Mouse (Mus musculus): Measurements from ENCODE around the gene Ncoa3.

Gene Ncoa3

DNA sequence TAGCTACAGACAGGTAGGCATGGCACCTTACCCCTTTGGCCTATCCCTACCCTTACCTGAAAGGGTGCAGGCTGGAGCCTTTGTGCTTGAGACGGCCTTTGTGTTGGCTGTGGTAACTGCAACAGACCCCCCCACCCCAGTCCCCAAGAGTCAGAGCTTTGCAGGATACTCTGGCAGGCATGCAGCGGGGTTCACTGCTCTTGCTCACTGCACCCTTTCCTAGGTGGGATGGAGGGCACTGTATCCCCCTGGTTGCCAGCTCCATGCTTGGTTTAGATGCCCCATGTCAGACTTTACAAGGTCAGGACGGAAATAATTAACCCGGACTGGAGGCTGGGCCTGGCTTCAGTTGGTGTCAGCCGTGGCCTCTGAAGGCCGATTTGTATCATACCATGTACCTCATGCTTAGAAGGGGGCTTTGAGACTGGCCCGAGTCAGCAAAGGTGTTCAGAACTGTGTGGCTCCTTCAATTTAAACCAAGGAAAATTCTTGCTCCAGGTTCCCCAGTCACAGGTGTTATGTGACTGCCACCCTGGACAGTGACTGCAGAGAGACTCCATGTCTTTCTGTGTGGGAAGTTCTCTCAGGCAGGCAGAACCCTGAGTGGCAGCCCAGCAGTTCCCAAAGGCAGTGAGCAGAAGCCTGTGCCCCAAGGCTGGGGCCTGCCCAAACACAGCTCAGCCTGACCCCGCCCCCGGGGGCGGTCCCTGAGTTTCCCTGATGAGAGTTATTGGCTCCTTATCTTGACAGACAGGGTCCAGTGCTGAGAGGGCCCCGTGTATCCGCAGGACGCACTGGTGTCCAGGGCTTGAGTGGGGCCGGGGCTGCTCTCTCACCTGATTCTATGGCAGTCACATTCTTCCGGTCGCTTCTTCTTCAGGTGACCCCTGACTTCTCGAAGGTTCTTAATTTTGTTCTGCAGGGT, 87.8 kb downstream of the Ncoa3 start:
- peak; percentile 47 to 52 for DNase-seq

DNA sequence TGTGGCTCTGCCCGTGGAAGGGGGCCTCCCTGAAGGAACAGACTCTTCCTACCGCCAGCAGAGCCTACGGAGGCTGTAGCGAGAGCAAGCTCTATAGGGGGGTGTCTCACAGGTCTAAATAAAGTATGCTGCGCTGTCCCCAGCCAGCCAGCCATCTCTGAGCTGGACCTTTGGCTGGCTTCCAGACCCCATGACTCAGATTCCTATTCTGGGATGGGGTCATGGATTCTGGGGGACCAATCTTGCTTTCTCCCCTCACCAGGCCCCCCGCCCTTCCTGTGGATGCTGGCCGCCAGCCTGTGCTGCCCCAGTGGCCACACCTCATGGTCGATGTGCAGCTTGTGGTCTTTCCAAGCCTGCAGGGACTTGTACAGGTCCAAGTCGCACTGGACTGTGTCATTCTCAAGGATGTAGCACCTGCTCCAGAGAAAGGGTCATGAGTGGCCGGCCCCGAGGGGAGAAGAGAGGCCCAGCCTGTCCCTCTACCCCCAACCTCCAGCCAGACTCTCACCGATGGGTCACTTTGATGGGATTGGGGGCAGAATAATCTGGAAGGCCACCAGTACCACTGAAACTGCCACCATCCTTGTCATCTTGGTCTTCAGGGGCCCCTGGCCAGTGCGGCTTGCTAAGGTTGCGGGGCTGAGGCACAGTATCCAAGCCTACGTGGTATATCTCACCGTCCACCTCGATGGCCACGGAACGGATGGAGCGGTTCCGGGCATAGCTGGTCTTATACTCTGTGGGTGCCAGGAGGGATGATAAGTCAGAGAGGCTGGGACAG, 88.7 kb downstream of the Ncoa3 start:
- DNase-seq = peak; percentile 48 to 52

DNA sequence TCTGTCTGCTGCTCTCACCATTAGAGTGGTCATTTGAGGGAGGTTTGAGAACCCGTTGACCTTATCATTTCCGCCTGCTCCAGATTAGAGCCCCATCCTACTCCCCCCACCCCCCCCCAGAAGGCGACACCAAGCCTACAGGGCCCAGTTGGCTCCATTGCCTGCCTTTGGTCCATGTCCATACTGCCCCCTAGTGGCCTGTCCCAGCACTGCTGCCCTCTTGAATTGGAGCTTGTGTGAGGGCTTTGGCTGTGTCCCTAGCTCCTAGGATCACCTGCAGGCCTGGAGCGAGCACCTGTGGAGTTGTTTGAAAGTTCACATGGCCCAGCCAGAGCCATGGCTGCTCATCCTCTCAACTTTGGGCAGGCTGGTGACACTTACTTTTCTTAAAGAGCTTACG, 89.8 kb downstream of the Ncoa3 start:
- peak; percentile 72 to 81 for DNase-seq

DNA sequence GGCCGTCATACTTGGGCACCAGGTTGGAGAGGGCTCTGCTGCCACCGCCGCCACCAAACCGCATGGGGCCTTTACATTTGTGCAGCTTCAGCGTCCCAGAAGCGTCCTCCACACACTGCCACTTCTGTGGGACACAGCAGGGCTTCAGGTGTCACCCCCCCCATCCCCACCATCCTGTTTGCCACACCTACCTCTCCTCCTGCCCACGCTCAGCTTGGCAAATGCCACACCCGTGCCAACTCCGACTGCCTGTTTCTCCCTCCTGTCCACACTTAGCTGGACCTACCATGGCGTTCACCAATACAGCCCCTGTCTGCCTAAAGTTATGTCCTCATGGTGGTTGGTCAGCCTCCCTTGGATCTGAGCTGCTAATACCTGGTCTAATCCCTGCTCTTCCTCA, 90.2 kb downstream of the Ncoa3 start:
- peak in 1 of 2 experiments; percentile 26 for DNase-seq

DNA sequence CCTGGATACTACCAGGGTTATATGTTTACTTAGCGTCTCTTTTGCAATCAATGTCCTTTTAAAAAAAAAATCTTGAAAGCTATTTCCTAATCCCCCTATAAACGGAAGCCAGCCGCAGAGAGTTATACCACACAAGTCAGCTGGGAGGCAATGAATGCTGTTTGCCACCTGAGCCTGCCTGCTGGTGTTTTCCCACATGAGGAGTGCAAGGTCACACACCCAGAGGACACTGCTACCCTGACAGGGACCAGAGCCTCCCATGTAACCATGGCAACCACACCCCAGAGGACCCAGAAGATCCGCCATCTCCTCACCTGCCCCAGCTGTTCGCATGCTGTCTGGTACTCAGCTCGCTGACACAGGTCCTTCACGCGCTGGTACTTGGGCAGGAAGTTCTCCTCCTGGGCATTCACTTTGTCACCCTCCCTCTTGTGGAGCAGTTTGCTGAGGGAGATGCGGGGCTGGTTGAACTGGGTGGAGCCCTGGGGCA, 91.2 kb downstream of the Ncoa3 start:
- peak; percentile 58 to 71 for DNase-seq

DNA sequence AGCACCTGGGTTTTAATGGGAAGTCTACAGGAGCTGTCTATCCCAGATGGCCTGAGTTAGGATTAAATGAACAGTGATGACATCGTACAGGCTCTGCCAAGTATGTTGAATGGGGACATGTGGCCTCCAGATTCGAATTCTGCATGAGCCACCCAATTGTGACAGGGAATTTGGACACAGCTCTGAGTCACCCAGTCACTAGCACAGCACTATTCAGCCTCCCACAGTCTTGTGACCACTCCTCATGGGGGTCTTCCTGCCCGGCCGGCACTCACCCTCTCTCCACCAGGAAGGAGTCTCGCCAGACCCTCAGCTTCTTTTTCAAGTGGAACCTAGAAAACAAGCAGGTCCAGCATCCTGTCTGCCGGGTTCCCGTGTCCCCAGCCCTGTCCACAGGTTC, 91.7 kb downstream of the Ncoa3 start:
- no peak for DNase-seq

DNA sequence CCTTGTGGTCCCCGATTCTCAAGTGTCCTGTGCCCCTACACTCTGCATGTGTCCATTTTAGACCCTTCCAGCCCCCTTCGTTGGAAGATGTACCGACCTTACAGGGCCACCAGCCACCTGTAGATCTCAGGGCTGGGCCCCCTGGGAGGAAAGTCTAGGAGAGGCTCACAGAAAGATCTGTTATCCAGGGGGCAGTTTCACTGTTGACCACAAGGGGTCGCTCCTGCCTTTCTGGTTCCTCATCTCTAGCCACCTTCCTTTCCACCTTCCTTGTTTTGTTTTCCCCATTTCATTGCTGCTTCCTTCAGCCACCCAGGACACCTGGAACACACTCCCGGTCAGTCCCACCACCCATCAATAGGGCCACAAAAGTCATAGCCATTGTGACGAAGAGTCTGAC, 92.5 kb downstream of the Ncoa3 start:
- peak; percentile 57 for DNase-seq

DNA sequence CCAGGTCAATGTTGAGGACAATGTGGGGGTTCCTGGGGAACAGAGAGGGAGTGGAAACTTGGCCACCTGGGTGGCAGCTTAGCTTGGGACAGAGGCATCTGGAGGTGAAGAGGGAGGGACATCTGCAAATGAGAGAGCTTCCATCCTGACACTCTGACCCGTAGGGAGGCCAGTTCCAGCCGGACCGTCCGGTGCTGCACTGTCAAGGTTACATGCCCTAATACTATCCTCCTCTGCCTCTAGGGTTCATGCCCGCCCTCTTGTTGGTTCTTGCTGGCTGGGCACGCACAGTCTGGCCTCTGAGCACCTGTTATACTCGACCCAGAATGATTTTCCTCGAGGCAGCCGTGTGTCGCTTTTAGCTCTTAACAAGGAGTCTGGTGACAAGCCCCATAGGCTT, 93.3 kb downstream of the Ncoa3 start:
- no peak for DNase-seq

DNA sequence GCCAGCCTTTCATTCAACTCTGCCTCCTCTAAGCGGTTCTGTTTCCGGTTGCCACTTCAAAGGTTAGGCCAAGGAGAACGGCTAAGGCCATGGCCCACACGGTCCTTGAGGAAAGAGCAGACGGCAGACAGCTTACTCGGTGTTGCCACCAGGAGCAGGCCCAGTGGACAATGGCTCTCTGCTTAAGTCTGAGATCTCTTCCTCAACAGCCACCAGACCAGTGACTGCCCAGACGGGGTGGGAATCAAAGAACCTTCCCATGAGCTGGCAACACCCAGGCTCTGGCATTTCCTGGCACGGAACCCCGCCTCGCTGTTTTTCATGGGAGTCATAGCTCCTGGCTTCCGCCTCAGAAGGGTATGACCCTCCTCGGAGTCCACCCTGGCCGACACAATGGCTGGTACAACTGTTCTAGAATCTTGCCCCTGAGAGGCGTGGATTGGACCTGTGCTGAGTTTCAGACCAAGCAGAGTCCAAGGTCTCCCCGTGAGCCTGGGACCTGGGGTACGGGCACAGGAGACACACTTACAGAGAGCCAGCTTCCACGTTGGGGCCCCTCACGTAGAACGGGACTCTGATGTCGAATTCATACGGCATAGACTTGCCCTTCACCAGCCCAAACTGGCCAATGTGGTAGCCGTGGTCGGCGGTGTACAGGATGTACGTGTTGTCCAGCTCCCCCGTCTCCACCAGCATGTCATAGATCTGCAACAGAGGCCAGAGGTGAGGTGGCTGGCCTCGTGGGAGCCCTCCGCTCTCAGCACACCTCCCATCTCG, 94.2 kb downstream of the Ncoa3 start:
- peak in 1 of 2 experiments; percentile 33 for DNase-seq

DNA sequence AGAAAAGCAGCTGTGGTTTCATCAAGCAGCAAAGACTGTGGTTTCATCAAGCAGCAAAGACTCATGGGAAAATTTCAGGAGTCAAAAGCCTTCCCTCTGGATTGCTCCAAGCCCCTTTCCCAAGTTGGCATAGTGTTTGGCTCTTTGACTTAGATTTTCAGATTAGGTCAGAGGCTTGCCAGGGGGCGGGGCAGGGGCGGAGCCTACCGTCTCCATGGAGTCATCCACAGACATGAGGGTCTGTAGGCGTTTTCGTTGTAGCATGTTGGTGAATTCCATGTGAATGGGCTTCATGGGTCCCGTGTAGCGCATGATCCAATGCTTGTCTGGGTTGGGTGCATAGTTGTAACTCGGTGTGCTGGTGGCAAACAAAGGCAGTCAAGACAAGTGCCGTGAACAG, 96.6 kb downstream of the Ncoa3 start:
- DNase-seq = no peak

DNA sequence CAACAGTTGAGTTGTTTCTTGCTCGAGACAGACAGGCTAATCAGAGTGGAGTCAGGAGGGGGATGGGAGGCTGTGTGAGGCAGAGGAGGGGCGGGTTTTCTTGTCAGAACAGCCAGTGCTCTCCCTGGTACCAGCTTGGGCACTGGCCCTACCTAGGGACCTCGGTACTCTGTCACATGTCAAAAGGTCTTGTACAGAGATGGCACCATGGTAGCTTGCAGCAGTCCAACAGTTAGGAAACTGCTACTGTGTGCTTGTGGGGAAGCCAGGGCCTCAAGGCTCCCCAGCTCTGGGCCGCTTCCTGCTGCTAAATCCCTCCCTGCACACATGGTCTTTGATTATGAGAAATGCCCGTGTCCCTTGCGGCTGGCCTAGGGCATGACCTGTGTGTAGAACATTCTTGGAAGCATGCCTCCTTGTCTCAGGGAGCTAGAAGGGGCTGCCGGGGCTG, 97.7 kb downstream of the Ncoa3 start:
- no peak for DNase-seq

DNA sequence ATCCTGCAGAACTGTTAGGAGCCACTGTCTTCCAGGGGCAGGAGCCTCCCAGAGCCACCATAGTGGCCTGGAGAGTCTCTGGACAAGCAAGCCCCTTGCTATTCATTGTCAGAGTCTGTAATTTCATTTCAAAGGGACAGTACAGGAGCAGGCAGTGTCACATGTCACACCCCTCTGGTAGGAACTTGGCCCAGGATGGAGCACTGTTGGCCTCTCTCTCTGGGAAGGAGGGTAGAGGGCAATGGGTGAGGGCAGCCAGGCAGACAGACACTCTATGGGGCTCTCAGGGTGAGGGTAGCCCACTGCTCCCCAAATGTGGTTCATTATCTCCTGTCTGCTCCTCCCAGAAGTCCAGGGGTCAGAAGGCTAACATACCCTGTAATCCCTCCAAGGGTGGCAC, 99.2 kb downstream of the Ncoa3 start:
- no peak for DNase-seq

DNA sequence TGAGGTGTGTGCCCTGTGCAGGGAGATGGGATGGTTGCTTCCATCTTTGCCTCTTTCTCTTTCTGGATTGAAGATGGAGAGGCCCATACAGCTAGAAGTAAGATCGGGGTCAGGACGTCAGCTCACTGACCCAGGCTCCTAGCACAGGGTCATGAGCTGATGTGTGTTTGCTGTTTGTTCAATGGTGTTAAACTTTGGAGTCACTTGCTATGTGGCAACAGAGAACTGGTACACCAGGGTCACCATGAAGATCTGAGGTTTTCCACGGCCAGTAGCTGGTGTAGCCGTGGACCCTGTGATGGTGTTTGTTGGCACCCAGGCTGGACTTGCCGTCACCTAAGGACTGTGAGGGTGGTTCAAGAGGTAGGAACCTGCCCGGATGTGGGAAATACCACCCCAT, 100.0 kb downstream of the Ncoa3 start:
- DNase-seq = no peak

DNA sequence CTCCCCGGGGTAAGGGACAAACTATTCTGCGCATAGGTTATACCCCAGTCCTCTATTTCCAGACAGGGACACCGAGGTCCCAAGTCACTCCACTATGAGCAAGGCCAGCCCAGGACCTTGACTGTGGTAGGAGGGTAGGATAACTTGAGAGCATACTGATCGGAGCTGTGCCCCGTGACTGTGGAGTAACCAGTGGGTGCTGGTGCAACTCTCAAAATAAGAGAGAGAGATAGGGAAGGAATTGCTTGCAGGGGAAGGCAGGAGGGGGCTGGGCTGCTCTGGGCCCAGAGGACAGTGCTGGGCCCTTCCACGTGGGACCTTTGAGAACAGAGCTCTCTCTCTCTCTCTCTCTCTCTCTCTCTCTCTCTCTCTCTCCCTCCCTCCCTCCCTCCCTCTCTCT, 103.9 kb downstream of the Ncoa3 start:
- no peak for DNase-seq

DNA sequence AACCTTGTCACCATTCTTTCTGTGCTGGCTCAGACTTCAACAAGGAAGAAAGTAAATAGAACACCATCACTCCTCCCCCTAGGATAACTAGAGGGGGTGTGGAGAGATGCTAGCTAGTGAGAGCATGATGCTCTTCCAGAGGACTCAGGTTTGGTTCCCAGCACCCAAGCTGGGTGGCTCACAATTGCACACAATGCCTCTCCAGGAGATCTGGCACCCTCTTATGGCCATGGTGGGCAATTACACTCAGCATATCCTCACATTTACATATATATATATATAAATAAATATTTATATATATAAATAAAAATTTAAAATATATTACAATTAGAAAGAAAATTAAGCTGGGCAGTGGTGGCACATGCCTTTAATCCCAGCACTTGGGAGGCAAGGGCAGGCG, 104.4 kb downstream of the Ncoa3 start:
- no peak for DNase-seq

DNA sequence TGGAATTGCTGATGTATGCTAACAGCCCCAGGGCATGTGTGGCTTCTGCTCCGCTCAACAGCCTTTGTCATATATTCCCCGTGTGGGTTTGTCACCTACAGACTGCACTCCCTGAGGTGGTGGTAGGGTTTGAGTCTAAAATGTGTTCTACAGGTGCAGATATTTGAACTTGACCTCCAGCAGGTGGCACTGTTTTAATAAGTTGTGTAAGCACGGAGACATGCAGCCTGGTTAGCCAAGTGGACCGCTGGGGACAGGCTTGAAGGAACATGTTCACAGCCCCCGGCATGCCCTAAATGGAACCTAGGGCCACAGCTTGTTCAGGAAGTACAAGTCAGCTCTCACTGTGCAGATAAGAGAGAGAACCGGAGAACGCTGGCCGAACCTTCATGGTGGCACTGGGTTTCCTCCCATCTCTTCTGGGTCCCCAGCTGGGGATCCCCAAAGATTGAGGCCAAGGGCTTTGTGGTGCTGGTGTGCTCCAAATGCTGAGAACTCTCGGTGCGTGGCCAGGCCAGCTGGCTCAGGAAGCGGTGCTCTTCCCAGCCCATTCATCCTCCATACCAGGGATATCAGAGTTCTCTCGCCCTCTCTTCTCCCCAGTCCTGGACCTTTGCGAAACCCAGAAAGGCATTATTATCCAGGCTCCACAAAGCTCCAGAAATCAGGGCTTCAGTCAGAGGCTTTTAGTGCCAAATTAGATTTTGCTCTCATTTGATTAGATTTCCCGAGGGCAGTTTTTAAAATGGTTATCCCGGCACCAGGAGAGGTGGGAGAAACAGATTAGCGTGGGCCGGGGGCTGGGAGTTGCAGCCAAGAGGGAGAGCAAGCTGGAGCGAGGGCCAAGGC, 105.2 kb downstream of the Ncoa3 start:
- DNase-seq = peak in 1 of 2 experiments; percentile 49

DNA sequence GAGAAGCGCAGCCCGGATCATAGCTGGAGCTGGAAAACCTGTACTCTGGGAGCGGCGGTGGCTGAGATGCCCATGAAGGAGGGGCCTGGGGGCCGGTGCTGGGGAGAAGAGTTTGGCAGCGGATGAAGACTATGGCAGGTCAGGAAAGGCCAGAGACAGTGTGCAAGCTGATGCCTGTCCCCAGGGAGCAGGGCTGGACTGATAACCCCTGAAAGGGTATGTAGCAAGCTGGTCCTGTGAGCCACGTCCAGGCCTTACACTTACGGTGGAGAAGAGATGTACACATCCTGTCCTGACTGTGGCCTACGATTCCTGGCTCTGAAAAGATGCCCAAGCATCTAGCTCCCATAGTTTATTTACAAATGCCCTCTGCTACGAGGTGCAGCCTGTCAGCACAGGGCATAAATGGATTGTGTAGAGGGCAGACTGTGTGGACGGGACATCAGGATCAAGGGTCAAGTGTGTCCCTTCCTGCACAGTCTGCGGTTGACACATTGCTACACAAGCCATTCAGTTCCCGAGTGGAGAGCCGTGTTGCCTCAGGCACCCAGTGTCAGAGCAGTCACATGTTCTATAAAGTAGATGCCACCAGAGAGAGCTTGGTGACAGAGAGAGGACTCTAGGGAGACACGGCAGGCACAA, 106.0 kb downstream of the Ncoa3 start:
- DNase-seq = peak in 1 of 2 experiments; percentile 29

DNA sequence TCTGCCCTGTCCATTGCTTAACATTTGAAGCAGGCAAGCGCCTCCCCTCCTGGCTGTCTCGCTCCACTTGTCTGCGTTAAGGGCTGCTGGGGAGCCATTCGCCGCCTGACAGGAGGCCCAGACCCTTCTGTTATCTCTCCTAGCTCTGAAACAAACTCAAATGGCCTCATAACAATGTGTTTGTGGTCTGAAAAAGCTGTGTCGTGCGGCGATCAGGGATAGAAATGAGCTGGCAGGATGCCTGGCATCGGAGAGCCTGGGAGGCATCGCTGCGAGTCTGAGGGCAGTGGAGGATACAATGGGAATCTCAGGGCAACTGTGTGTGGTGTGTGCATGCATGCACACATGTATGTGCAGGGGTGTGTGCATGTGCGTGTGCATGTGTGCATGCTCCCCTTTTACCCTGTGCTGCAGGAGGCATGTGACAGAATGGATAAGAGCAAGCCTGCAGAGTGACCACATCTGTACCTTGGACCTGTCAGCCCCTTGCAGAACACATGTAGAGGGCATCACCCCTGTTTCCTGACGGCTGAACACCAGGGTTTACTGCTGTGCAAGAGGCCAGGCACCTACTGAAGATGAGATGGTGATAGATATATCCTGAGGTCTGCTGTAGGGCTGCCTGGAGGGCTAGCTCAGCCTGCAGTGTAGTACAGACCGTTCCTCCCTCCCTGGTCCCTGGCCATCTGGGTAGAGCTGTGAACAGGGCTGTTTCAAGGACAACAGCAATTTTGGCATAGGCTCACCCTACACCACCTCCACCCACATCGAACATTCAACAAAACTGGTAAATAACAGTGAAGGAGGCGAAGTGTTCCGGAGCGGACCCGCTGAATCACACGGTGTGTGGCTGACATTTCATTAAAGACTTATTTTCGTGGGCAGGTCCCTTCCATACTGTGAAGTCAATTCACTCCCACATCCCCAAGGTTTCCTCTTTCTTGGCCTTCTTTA, 108.2 kb downstream of the Ncoa3 start:
- no peak for DNase-seq

DNA sequence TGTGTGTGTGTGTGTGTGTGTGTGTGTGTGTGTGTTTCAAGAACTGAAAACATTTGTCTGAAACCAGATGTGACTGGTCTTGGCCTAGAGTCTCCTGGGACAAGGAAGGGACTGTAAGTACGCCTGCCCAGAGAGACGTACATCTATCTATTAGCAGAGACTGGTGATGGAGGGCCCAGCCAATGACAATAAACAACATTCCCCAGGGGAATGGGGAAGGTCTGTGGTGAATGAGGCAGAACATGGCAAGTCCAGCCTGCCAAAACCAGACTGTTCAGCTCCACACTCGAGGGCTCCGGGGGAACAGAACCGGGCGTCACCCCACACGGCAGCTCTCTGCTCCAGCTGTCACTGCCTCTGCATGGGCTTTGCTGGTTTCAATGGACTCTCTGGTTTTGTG, 110.5 kb downstream of the Ncoa3 start:
- DNase-seq = no peak

DNA sequence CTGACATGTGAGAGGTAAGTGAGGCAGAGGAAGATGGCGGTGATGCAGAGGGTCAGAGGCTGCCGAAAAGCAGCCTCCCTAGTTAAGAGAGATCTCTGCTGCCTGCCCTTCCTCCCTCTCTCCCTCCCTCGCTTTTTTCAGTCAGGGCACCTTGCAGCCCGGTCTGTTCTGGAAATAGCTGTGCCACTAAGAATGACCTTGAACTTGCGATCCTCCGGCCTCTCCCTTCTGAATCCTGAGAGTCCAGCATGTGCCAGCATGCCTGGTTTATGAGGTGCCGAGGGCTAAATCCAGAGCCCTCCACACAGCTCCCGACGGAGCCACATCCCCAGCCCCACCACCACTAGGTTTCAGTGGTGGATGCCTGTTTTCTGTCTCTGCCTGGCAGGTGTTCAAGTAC, 113.5 kb downstream of the Ncoa3 start:
- DNase-seq = no peak
